Mouse (Mus musculus): Measurements from ENCODE around the gene Gm26938.
A peak's percentile ranks its signal among the peaks of the same experiment; 100 is the strongest.

The Gm26938 gene

DNA sequence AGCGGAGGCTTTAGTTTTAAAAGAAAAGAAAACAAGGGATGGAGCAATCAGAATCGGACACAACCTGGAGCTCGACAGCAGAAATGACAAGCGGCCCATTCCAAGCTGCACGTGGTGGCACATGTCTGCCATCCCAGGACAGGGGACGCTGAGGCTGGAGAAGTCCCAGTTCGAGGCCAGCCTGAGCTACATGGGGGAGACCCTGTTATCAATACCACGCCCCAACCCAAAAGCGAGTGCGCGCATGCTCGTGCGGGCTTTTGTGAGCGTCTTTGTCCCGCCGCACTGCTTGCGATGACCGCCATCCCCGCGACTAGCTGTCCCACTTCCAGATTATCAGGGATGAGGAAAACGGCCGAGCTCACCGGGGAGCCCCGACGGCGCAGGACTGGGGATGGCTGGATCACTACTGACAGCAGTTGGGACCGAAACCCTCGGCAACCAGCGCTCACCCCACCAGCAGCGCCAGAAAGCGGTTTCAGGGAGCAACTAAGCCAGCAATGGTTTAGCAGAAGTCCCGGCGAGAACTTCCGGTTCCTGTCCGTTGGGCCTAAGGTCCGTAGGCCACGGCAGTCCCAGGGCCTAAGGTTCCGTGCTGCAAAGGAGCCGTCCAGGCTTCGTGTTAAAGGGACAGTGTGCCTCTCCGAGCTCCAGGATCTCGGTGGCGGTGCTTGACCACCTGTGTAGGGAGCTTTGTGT is at the start of gene Gm26938, which contains the start of gene Psmg3:
Gene Gm26938, minus strand, starts transcription at position 51 of the 699 bp plus-strand sequence.
Gene Psmg3, minus strand, starts transcription at position 529 of the 699 bp plus-strand sequence.
- peak; percentile 86 for DNase-seq (ENCODE audit: low spot score)

DNA sequence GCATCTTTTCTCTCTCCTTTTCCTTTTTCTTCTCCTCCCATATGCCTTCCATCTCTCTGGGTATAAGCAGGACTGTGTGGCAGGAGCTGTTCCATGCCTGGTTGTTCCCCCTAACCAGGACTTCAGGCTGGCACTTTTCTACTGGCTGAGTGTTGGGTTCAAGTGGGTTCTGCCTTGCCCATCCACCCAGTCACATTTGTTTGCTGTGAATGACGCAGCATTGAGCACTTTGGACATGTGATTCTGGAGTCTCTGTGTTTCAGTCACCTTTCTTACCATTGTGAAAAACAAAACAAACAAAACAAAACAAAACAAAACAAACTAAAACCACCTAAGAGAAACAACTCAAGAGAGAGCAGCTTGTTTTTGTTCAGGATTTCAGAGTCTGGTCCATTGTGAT is 45.3 kb upstream of the Gm26938 start:
- no peak for DNase-seq (ENCODE audit: low spot score)

DNA sequence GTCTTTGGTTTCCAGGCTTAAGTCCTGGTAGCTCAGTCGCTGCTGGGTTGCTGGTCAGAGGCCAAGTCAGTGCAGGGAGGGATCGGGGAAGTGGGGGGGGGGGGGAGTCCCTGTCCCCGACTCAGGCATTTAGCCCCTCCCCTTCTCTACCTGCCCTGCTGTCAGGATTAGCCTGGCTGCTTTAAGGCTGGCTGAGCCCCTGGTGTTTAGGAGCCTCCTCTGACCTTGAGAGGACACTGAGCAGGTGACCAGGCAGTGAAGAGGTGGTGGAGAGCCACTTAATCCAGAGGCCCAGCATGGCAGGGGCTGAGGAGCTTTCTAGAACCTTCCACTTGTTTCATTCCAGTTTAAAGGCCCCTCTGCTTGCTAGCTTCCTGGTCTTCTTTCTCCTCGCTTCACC is 44.7 kb upstream of the Gm26938 start:
- no peak for DNase-seq (ENCODE audit: low spot score)

DNA sequence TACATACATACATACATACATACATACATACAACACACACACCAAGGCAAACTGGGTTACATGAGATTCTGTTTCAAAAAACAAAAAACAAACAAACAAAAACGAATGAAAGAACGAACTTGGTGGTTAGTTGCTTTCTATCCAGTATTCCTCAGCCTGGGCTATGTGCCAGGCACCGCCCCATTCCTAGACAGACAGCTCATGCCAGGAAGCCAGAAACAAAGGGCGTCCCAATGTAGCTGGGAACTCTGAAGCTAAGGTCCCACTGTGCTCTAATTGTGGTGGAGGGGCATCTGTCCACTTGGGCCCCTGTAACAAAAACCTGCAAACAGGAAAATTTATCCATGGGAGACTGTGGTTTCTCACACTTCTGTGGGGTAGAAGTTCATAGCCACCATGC is 36.6 kb upstream of the Gm26938 start:
- DNase-seq (ENCODE audit: low spot score): no peak

DNA sequence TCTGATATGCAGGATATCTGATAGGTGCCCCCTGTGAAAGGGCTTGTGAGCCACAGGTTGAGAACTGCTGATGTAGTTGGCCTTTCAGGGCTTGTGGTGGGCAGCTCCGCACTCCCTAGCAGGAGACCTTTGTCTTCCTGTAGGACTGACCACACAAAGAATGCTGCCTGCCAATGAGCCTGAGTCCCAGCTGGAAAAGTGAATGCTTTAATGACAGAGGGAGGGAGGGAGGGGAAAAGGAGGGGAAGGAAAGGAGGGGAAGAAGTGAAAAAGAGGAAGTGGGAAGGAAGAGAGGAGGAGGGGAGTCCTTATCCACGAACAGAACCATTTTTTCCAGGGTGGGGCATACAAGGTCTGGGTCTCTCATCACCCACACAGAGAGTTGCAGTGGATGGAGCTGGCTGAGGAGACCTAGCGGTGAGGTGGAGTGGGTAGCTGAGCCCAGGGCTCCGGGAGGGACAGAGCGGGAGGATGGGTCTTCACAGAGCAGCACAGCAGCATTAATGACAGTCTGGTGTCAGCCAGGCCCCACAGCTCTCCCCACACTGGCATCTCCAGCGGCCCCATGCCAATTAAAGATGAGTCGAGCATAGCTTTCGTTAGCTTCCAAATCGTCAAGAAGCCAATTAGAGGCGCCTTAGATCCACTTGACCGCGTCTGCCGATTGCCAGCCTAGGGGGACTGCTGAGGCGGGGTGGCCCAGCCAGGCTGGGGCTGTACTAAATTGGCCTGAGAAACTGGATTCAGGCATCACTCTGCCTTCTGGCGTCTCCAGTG is 34.3 kb upstream of the Gm26938 start:
- DNase-seq (ENCODE audit: low spot score): no peak

DNA sequence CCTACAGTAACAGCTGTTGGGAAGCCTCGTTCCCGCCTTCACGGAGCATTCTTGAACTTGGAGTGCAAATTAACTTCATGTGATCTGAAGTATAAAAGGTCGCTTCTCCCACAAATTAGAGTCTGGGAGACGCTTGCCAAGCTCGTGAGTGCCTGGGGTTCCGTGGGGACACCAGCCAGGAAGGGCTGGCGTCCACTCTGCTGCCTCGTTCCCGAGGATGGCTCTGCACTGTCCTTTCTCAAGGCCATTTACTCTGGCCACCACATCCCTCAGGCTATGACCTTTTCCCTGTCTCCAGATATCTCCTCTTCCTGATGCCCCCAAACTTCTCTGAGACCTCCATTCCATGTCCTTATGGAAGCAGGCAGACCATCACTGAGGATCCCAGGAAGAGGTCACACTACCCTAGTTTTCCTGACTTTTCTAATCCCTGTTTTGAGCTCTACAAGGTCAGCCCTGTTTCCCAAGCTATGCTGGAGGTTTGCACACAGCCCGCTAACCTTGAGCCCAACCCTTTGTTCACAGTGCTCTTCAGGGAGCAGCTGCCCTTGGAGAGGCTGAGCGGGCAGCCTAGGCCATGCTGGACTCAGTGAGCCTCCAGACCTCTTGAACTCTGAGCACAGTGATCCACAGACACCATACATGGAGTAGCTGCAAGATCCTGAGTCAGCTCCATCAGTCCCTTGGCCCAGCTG is 23.6 kb upstream of the Gm26938 start:
- no peak for DNase-seq (ENCODE audit: low spot score)

DNA sequence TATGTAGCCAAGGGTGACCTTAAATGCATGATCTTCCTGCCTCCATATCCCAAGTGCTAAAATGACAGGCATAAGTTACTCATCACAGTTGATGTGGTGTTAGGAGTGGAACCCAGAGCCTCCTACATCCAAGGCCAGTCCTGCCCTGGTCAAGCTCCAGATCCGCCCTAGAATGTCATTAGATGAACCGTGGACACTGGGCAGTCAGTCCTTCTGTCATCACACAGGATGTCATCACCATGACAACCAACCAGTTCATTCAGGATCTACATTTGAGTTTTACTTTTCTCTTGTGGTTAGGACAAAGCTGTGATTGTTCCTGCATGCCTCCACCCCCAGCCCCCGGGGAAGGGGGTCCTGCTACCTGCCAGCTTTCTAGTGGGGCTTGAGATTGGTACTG is 12.9 kb upstream of the Gm26938 start:
- no peak for DNase-seq (ENCODE audit: low spot score)

DNA sequence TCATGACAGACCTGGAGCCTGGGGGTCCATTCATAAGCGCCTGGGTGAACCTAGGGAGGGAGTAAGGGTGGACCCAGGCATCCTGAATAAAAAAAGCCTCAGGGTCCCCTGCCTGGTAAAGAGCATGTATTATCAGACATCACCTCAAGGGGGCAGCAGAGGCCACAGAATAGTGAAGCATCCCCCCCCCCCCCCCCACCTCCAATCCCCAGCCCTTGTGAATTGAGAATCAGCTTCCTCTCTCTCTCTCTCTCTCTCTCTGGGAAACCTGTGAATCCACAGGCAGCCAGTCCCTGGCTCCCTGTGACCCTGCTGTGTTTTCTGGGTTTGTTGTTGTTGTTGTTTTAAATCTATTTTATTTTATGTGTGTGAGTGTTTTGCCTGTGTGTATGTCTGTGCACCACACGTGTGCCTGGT is 12.3 kb upstream of the Gm26938 start:
- no peak for DNase-seq (ENCODE audit: low spot score)

DNA sequence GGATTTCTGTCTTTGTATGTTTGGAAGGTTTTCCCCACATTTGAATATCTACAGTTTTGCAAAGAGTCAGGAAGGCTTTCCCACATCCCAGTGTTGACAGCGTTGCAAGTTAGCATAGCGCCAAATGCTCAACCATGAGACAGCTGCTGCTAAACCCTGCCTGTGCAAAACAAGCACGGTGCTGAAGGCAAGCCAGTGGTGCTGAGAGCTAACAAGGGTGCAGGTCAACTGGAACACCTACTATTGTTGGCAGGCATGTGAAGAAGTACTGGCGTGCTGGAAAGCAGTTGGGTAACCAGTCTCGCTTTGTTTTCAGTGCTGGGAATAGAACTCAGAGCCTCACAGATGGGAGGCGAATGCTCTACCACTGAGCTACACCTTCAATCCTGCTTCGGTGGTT is 9.5 kb upstream of the Gm26938 start:
- no peak for DNase-seq (ENCODE audit: low spot score)

DNA sequence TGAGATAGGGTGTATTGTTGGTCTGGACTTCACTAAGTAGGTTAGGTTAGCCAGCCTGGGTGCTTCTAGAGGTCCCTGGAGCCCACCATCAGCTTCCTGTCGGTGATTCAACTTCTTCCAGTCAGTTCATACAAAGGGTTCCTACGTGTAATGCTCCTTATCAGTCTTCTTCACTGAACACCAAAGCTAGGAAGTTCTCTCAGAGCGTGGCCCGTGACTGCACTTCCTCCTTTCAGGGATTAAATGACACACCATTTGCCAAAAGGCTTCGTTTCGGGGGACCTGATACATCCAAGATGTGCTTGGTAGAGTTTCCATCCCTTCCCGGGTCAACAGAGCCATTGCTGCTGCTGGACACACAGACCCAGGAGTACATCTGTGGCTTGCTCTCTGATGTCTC is 5.9 kb upstream of the Gm26938 start:
- DNase-seq (ENCODE audit: low spot score): no peak

DNA sequence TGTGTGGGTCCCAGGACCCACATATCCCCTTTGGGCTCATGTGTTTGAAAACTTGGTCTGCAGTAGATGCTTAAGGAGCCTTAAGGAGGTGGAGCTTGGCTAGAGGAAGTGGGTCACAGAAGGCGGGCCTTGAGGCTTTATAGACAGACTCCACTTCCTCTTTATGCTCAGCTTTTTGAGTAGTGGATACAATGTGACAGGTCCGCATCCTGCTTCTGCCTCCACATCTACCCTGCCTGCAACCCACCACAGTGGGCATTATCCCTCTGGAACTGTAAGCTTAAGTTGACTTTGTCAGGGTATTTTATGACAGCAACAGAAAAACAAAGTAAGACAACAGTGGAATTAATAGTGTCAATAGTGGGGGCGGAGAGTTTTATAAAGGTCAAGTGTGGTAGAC is 4.5 kb upstream of the Gm26938 start:
- DNase-seq (ENCODE audit: low spot score): no peak

DNA sequence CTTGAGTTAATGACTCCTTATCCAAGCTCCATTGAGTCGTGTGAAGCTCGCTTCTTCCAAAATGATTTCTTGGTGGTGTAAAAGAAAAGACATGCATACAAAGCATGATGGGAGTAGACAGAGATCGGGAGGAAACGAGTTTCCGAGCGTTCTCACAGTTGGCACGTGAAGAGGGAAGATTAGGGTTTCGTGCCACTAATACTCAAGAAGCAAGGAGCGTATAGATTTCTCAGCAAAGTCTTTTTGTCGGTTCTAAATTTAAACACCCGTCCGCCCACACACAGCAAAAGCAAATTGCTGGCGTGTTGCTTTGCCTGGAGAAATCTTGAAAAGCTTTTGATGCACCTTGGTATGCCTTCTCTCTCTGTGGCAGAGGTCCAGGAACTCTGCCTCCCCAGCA is 3.2 kb upstream of the Gm26938 start:
- no peak for DNase-seq (ENCODE audit: low spot score)

DNA sequence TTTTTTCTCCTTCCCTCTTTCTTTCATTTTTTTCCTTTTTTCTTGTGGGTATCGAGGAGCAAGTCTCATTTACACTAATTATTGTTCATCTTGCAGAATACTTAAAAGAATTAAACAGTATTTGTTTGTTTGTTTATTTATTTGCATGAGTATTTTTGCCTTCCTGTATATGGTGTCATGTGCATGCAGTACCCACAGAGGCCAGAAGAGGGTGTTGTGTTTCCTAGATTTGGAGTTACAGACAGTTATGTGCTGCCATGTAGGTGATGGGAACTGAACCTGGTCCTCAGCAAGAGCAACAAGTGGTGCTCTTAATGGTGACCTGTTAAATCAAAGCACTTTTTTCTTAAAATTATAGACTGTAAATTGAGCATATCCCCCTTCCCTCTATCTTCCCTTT is 1.4 kb upstream of the Gm26938 start:
- no peak for DNase-seq (ENCODE audit: low spot score)

DNA sequence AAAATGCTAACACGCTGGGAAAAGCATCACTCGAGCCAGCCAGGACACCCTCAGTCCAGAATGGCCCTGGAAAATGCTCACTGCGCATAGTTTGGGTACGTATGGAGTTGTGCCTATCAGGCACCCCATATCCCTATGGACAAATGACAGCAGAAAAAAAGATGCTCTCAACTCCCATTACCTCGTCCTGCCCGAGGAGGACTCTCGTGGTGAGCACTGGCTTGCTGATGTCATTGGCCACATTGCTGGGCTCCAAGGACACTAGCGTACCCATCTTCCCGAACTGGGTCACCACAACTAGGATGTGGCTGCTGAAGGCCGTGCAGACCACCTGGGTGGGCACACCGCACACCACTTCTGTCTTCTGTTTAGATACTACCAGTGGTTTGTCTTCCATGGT is 260 bp downstream of the Gm26938 start:
- no peak for DNase-seq (ENCODE audit: low spot score)

DNA sequence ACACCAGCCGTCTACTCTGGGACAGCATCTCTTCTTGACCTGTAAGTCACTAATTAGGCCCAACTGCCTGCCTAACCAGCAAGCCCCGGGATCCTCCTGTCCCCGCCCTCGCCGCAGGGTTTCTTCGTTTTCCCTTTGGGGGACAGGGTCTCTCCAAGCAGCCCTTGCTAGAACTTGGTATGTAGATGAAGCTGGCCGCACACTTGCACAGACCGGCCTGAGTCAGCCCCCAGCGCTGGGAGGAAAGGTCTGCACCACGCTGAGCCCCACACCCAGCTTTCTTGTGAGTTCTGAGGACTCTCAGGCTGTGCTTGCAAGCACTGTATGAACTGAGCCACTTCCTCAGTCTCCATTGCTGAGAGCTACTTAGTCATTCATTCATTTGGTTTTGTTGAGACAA is 1.7 kb downstream of the Gm26938 start:
- no peak for DNase-seq (ENCODE audit: low spot score)

DNA sequence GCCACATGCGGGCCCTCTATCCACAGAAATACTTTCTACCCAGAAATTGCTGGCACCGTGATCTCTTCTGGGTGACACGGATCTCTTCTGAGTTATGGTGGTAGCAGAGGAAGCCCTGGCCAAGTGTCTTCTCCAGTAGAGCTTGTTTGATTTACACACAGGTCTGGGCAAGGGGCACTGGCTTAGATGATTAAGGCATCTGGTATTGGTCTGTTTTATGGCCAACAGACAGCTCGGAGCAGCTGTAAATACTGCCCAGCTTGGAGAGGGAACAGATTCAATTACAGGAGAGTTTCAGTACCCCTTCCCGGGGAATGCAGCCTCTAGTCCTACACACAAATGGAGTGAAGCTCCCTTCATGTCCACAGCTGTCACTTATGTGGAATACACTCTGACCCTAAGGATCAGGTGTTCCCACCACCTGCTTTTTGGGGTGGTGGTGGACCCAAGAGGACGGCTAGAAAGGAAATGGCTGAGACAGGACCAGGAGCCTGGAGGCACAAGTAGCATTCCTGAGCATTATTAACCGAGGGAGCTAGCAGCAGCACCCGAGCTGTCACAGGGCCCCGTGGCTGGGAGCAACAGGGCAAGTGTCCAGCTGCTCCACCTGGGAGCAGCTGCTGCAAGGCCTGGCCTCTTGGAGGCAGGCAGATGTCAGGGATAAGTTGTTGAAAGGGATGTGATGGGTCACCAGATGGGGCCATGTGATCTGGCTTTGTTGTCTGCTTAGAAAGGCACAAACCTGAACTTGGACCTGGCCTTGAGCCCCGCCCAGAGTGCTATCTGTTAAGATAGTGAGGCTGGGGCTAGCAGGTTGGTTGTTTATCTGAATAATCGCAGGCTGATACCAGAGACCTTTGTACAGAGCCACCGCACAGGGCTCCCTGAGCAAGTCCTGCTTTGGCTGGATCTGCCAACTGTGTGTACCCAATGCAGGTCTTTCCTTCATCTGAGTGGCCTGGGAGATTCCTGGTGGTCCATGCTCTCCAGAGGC is 4.4 kb downstream of the Gm26938 start:
- DNase-seq (ENCODE audit: low spot score): no peak

DNA sequence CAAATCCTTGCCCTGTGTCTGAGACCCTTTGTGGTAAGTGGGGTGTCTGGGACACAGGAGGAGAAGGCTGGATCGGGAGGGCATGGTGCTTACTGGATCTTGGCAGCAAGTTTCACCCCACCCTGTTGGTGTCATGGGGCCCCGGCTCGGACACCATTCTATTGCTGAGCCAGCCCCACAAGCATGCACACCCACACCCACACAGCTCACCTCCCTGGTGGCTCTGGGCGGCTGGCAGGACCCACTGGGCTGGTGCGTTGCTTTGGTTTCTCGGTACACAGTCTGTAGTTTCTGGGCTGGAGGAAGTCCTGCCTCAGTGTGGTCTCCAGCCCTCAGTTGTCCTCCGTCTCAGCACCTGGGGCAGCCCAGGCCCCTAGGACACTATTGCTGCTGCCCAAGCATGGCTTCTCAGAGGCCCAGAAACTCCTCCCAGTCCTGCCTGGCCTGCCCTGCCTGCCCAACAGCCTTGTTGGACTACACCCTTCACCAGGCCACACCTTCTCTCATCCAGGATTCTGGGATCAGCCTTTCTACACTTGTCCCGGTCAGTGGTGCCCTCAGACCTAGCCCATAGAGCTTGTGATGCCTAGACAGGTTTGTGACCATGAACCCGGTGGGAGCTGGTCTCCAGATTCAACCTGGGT is 6.5 kb downstream of the Gm26938 start, which contains the start of gene Tmem184a:
Gene Tmem184a, minus strand, starts transcription at position 380 of the 644 bp plus-strand sequence.
- no peak for DNase-seq (ENCODE audit: low spot score)

DNA sequence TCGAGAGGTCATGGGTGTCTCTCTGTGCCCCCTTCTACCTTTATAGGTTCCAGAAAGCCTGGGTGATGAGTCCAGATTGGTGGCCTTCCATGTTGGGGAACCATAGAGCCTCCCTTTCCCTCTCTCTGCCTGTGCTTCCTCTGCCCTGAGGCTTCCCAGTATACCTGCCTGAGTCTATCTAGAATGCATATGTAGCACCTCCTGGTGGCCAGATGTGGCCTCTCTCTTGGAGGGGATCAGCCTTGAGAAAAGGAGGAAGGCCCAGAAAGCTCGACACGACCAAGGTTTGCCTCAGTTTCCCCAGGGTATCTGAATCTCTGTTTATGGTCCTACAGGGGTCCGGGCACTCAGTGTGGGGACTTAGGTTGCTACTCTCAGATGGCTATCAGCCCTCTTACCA is 7.4 kb downstream of the Gm26938 start:
- peak; percentile 83 for DNase-seq (ENCODE audit: low spot score)

DNA sequence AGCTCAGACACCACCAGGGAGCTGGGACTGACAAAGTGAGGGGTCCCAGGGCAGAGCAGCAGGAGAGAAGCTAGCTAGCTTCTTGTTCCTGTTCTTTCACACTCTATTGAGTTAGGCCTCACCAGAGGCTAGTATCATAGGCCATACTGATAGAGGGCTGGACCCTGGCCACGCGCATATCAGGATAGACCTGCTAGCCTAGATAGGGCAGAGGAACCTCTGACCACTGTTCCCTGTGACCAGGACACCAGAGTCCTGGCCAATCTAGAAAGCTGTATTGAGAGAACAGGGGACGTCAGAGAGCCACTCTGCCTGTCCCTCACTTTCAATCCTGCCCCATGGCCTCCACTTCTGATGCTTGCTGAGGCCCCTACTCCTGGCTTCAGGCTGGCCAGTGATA is 8.2 kb downstream of the Gm26938 start:
- DNase-seq (ENCODE audit: low spot score): no peak

DNA sequence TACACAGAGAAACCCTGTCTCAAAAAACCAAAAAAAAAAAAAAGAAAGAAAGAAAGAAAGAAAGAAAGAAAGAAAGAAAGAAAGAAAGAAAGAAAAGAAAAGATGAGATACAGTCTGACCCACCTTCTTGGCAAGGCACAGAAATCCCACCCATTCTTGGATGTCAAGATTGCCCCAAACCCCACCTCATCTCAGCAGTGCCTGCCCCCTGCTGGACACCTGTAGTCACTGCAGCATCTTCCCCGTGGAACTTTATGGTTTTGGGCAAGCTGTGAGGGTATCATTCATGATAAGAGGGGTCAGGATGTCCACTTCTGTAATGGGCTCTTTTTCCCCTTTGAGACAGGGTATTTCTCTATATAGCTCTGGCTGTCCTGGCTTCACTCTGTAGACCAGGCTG is 8.9 kb downstream of the Gm26938 start:
- DNase-seq (ENCODE audit: low spot score): no peak

DNA sequence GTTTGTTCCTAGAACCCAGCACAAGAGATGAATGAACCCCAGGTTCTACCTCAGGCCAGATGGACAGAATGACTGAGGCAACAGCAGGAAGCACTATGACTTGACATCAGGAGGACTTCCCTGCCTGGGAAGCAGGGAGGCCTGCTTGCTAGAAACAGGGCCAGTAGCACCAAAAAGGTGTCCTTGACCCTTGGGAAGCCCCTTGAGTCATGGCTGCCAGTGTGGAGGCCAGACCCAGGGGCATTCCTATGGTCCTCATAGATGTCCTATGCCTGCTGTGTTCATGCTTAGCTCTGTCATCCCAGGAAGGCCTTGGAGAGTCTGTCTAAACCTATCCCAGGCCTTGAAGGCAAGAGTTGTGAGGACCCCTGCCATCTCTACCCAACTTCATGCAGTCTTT is 9.8 kb downstream of the Gm26938 start:
- DNase-seq (ENCODE audit: low spot score): no peak

Data from c-Kit-positive CD71-positive TER-119-positive erythroid progenitor cells, embryonic 14.5 days (primary cell).